Mouse (Mus musculus): ENCODE measurements at regions not wholly inside any gene's neighbourhood (a gene's known extent, or its start where the extent isn't known, plus 50 kb on each side); places are given as distances from the start of the nearest gene placed in this dataset.

DNA sequence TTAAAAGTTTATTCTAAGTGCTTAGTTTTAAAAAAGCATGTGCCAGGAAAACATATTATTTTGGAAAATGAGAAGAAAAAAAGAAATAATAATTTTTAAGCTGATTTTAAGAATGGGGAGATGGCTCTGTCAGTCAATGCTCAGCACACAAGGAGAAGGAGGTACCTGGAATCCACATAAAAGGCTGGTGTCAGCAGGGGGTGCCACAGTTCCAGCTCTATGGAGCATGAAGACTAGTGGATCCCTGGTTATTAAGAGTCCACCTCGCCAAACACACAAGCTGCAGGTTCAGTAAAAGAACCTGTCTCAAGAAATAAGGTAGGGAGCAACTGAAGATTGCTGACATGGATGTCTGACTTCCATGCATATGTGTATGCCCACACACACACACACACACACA, 115.4 kb upstream of the Cacna2d3 start:
- H3K9ac ChIP-seq (ENCODE audit: insufficient read depth, low read depth) = no peak overlapping the region
- H3K9me3 ChIP-seq (replicated peaks; ENCODE audit: low read length) = no peaks in the 10 kb centered on the region
- dilution Hi-C loops (cut with MboI; ENCODE audit: extremely low pct_ligation_motif_present, extremely low pct_unique_long_range_greater_than_20kb, low sequenced_read_pairs) = no loop called here

DNA sequence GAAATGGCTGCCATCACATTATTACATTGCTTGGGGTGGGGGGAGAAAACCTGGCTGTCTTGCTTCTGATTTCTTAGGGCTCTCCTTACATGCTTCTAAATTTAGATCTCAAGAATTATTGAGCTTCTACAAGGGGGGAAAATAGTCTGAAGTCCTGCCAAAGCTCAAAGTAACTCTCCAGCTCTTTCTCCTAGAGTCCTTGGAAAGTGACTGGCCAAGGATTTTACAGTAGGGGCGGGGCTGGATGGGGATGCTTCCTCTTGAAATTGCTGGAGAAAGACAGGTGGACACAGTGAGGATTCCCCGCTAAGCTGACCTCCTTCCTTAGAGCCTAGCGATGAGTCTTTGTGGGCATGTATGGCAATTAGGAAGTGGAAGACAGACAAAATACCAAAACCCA, 117.9 kb upstream of the Cacna2d3 start:
- H3K27me3 ChIP-seq (replicated peaks) = peaks cover 58% of the 10 kb centered on the region
- in situ Hi-C loops (cut with MboI; ENCODE audit: low pct_ligation_motif_present, low pct_unique_long_range_greater_than_20kb, low sequenced_read_pairs) = no loop called here
- no peaks in the 10 kb centered on the region for H3K79me2 ChIP-seq (replicated peaks; ENCODE audit: control insufficient read depth, extremely low read depth, insufficient read depth, poor library complexity, severe bottlenecking)
- no peak for DNase-seq (ENCODE audit: extremely low read depth)
- TF ChIP-seq SIN3A (IDR thresholded peaks at IDR 0.05; ENCODE audit: low read length) = no peak
- no peak for TF ChIP-seq JUND (conservative IDR thresholded peaks at IDR 0.05; ENCODE audit: low read depth, low read length)
- no peak for TF ChIP-seq MEF2A (IDR thresholded peaks at IDR 0.05; ENCODE audit: borderline replicate concordance, low read depth, low read length)
- TF ChIP-seq KAT2A (IDR thresholded peaks at IDR 0.05; ENCODE audit: insufficient replicate concordance, low read length) = no peak
- no peak for TF ChIP-seq ZKSCAN1 (IDR thresholded peaks at IDR 0.05; ENCODE audit: borderline replicate concordance, low read depth, low read length)
- no peak for TF ChIP-seq NELFE (IDR thresholded peaks at IDR 0.05; ENCODE audit: low read depth, low read length)
- no peak for TF ChIP-seq EP300 (IDR thresholded peaks at IDR 0.05; ENCODE audit: low read length)
- no peak for TF ChIP-seq SMC3 (IDR thresholded peaks at IDR 0.05; ENCODE audit: low read depth, low read length)
- TF ChIP-seq IRF4 (IDR thresholded peaks at IDR 0.05; ENCODE audit: low read depth, low read length) = no peak
- TF ChIP-seq CTCF (conservative IDR thresholded peaks at IDR 0.05 in 1 of 2, IDR thresholded peaks at IDR 0.05 in 1 of 2; ENCODE audit: low read depth in 2 of 2, low read length in 2 of 2) = no peak
- no peak for TF ChIP-seq USF2 (conservative IDR thresholded peaks at IDR 0.05; ENCODE audit: low read depth, low read length)
- no peak for TF ChIP-seq ZC3H11A (IDR thresholded peaks at IDR 0.05; ENCODE audit: low read depth, low read length)
- TF ChIP-seq ZNF384 (IDR thresholded peaks at IDR 0.05; ENCODE audit: low read depth, low read length) = no peak
- no peak for TF ChIP-seq NRF1 (IDR thresholded peaks at IDR 0.05; ENCODE audit: low read depth, low read length)
- no peak for TF ChIP-seq PAX5 (IDR thresholded peaks at IDR 0.05; ENCODE audit: low read length)
- no peak for TF ChIP-seq CHD1 (IDR thresholded peaks at IDR 0.05; ENCODE audit: low read depth, low read length)
- no peak for TF ChIP-seq POLR2AphosphoS2 (IDR thresholded peaks at IDR 0.05; ENCODE audit: low read depth, low read length)
- TF ChIP-seq ZMIZ1 (IDR thresholded peaks at IDR 0.05; ENCODE audit: low read depth, low read length) = no peak
- no peak for TF ChIP-seq ELF1 (IDR thresholded peaks at IDR 0.05; ENCODE audit: low read depth, low read length)
- TF ChIP-seq CHD2 (IDR thresholded peaks at IDR 0.05; ENCODE audit: low read length) = no peak
- 0 out of 4 replicates have a peak, but pooled peaks cover 0 to 2% of the 10 kb centered on the region in 2 experiments for H3K4me1 ChIP-seq (ENCODE audit: control insufficient read depth in 1 of 2, insufficient read depth in 2 of 2)
- dilution Hi-C loops (cut with MboI; ENCODE audit: extremely low pct_ligation_motif_present, extremely low pct_unique_long_range_greater_than_20kb, low sequenced_read_pairs) = no loop called here
- no peak overlapping the region for H3K27ac ChIP-seq (ENCODE audit: insufficient read depth, low read depth)
- H3K36me3 ChIP-seq (replicated peaks in 1 of 2; ENCODE audit: control insufficient read depth in 1 of 2, insufficient read depth in 1 of 2, low read length in 1 of 2) = no peaks in the 10 kb centered on the region
- H3K4me3 ChIP-seq (replicated peaks in 1 of 3; ENCODE audit: low read depth in 2 of 3, low read length in 2 of 3, poor library complexity in 1 of 3) = no peak overlapping the region
- H3K9ac ChIP-seq (ENCODE audit: insufficient read depth, low read depth) = no peak overlapping the region
- no peaks in the 10 kb centered on the region for H3K9me3 ChIP-seq (replicated peaks; ENCODE audit: low read length)
- no peak overlapping the region for H3K4me2 ChIP-seq (ENCODE audit: insufficient read depth, low read depth, poor library complexity, severe bottlenecking)

More for the DNA sequence above, 115.4 kb upstream of the Cacna2d3 start:
- TF ChIP-seq SMC3 (IDR thresholded peaks at IDR 0.05; ENCODE audit: low read depth, low read length) (peak; percentile 12), CHD2 (IDR thresholded peaks at IDR 0.05; ENCODE audit: low read length) (no peak), RAD21 (IDR thresholded peaks at IDR 0.05; ENCODE audit: low read depth, low read length) (peak; percentile 17)
- no peak for DNase-seq (ENCODE audit: extremely low read depth)
- in situ Hi-C loops (cut with MboI; ENCODE audit: low pct_ligation_motif_present, low pct_unique_long_range_greater_than_20kb, low sequenced_read_pairs) = no loop called here
- Histone ChIP-seq H3K79me2 (replicated peaks; ENCODE audit: control insufficient read depth, extremely low read depth, insufficient read depth, poor library complexity, severe bottlenecking) (no peaks in the 10 kb centered on the region), H3K36me3 (replicated peaks in 1 of 2; ENCODE audit: control insufficient read depth in 1 of 2, insufficient read depth in 1 of 2, low read length in 1 of 2) (no peaks in the 10 kb centered on the region), H3K4me3 (replicated peaks in 1 of 3; ENCODE audit: low read depth in 2 of 3, low read length in 2 of 3, poor library complexity in 1 of 3) (no peak overlapping the region), H3K27ac (ENCODE audit: insufficient read depth, low read depth) (no peak overlapping the region), H3K4me2 (ENCODE audit: insufficient read depth, low read depth, poor library complexity, severe bottlenecking) (no peak overlapping the region), H3K4me1 (ENCODE audit: control insufficient read depth in 1 of 2, insufficient read depth in 2 of 2) (0 out of 4 replicates have a peak, but pooled peaks cover 0 to 2% of the 10 kb centered on the region in 2 experiments), H3K27me3 (replicated peaks) (peaks cover 51% of the 10 kb centered on the region)
